Mouse (Mus musculus): ENCODE results near the gene Iqgap1.

DNA sequence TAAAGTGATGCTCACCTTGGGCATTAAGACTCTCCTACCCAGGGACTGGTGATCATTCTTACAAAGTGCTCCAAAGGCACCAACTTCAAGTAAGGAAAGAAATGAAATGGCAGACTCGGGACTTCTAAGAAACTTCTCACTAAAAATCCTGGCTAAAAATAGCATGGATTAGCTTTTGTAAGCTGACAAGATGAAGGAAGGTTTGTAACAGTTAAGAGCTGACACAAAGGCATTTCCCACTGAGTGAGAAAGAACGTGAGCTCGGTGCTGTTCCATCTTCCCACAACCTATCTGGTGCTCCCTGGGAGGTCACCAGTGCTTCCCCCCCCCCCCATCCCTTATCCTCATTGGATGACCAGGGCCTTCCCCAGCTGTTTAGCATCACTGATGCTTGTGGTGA, 80.0 kb downstream of the Iqgap1 start:
- TF ChIP-seq CTCF (IDR thresholded peaks at IDR 0.05; ENCODE audit: control insufficient read depth, insufficient read depth, low read length) (no peak), POLR2A (IDR thresholded peaks at IDR 0.05; ENCODE audit: borderline replicate concordance, control insufficient read depth, low read depth, low read length) (no peak)

All from bone marrow, adult 2 months (tissue).